Mouse (Mus musculus): ENCODE measurements around the gene Armc8. TPM values are rescaled to one million over a fixed set of nuclear protein-coding genes. Genes with fewer than 3 reads are reported as not detected.
A peak's percentile ranks its signal among the peaks of the same experiment; 100 is the strongest.

Armc8 gene
- polyA plus RNA-seq, 1 experiment from 2014 or later, result 23.4 TPM

- no peaks in the 10 kb centered on the region for H3K9me3 ChIP-seq (ENCODE audit: control insufficient read depth, low read length)
- no peaks in the 10 kb centered on the region for H3K27me3 ChIP-seq (ENCODE audit: control insufficient read depth, insufficient read depth, low read depth, low read length)
- H3K27ac ChIP-seq (ENCODE audit: low read length), result peak overlapping the region; percentile 98
- peaks cover 5% of the 10 kb centered on the region for H3K4me1 ChIP-seq (replicated peaks; ENCODE audit: control insufficient read depth, insufficient read depth, low read length)
- no peak; the same call in 1 of the 2 replicates for ATAC-seq (ENCODE audit: low read depth)
- WGBS, result under 1% methylated on average over 15 of the region's 15 CpGs
- peak overlapping the region; percentile 91 for H3K4me2 ChIP-seq (ENCODE audit: low read depth, low read length)
- H3K36me3 ChIP-seq (ENCODE audit: control insufficient read depth, insufficient read depth, low read length), result no peaks in the 10 kb centered on the region
- H3K9ac ChIP-seq (ENCODE audit: low read length), result peak overlapping the region; percentile 92
- H3K4me3 ChIP-seq (ENCODE audit: low read length), result peak overlapping the region; percentile 77
Observed at GRCm38 (mm10) chr9:99568023-99568346, 714 bp downstream of the Armc8 start.

GRCm38 (mm10) chr9:99563714-99564113 is 5.0 kb downstream of the Armc8 start:
- no peak overlapping the region for H3K9ac ChIP-seq (ENCODE audit: low read length)
- H3K27ac ChIP-seq (ENCODE audit: low read length), result no peak overlapping the region
- H3K4me2 ChIP-seq (ENCODE audit: low read depth, low read length), result no peak overlapping the region
- H3K27me3 ChIP-seq (ENCODE audit: control insufficient read depth, insufficient read depth, low read depth, low read length), result no peaks in the 10 kb centered on the region
- peaks cover 5% of the 10 kb centered on the region; the same call in 1 of the 2 replicates for H3K4me1 ChIP-seq (replicated peaks; ENCODE audit: control insufficient read depth, insufficient read depth, low read length)
- WGBS, result 14% methylated on average over 11 of the region's 11 CpGs
- 0 out of 2 replicates have a peak, but pooled peaks have one; percentile 39 for ATAC-seq (ENCODE audit: low read depth)
- no peaks in the 10 kb centered on the region for H3K9me3 ChIP-seq (ENCODE audit: control insufficient read depth, low read length)
- H3K36me3 ChIP-seq (ENCODE audit: control insufficient read depth, insufficient read depth, low read length), result no peaks in the 10 kb centered on the region
- no peak overlapping the region for H3K4me3 ChIP-seq (ENCODE audit: low read length)

- 85% methylated on average over 3 of the region's 3 CpGs for WGBS
- no peaks in the 10 kb centered on the region for H3K4me1 ChIP-seq (replicated peaks; ENCODE audit: control insufficient read depth, insufficient read depth, low read length)
- no peak overlapping the region for H3K27ac ChIP-seq (ENCODE audit: low read length)
- H3K4me3 ChIP-seq (ENCODE audit: low read length), result no peak overlapping the region
- no peaks in the 10 kb centered on the region for H3K27me3 ChIP-seq (ENCODE audit: control insufficient read depth, insufficient read depth, low read depth, low read length)
- H3K9me3 ChIP-seq (ENCODE audit: control insufficient read depth, low read length), result no peaks in the 10 kb centered on the region
- no peak for ATAC-seq (ENCODE audit: low read depth)
- no peak overlapping the region for H3K4me2 ChIP-seq (ENCODE audit: low read depth, low read length)
- H3K9ac ChIP-seq (ENCODE audit: low read length), result no peak overlapping the region
- H3K36me3 ChIP-seq (ENCODE audit: control insufficient read depth, insufficient read depth, low read length), result no peaks in the 10 kb centered on the region
Observed at GRCm38 (mm10) chr9:99560389-99560788, 8.3 kb downstream of the Armc8 start.

- no peak overlapping the region for H3K4me2 ChIP-seq (ENCODE audit: low read depth, low read length)
- no peak overlapping the region for H3K27ac ChIP-seq (ENCODE audit: low read length)
- no peaks in the 10 kb centered on the region for H3K4me1 ChIP-seq (replicated peaks; ENCODE audit: control insufficient read depth, insufficient read depth, low read length)
- no peak overlapping the region for H3K9ac ChIP-seq (ENCODE audit: low read length)
- no peak for ATAC-seq (ENCODE audit: low read depth)
- no peaks in the 10 kb centered on the region for H3K9me3 ChIP-seq (ENCODE audit: control insufficient read depth, low read length)
- H3K36me3 ChIP-seq (ENCODE audit: control insufficient read depth, insufficient read depth, low read length), result no peaks in the 10 kb centered on the region
- no peak overlapping the region for H3K4me3 ChIP-seq (ENCODE audit: low read length)
- H3K27me3 ChIP-seq (ENCODE audit: control insufficient read depth, insufficient read depth, low read depth, low read length), result no peaks in the 10 kb centered on the region
Observed at GRCm38 (mm10) chr9:99559557-99559904, 9.2 kb downstream of the Armc8 start.

- no peaks in the 10 kb centered on the region for H3K4me1 ChIP-seq (replicated peaks; ENCODE audit: control insufficient read depth, insufficient read depth, low read length)
- no peaks in the 10 kb centered on the region for H3K9me3 ChIP-seq (ENCODE audit: control insufficient read depth, low read length)
- H3K9ac ChIP-seq (ENCODE audit: low read length), result no peak overlapping the region
- H3K27me3 ChIP-seq (ENCODE audit: control insufficient read depth, insufficient read depth, low read depth, low read length), result no peaks in the 10 kb centered on the region
- H3K4me2 ChIP-seq (ENCODE audit: low read depth, low read length), result no peak overlapping the region
- no peak overlapping the region for H3K4me3 ChIP-seq (ENCODE audit: low read length)
- WGBS, result 86% methylated on average over 7 of the region's 7 CpGs
- ATAC-seq (ENCODE audit: low read depth), result no peak
- H3K36me3 ChIP-seq (ENCODE audit: control insufficient read depth, insufficient read depth, low read length), result no peaks in the 10 kb centered on the region
- no peak overlapping the region for H3K27ac ChIP-seq (ENCODE audit: low read length)
Observed at GRCm38 (mm10) chr9:99558824-99559556, 9.7 kb downstream of the Armc8 start.

GRCm38 (mm10) chr9:99557580-99558300 is 11.0 kb downstream of the Armc8 start:
- no peak overlapping the region for H3K4me3 ChIP-seq (ENCODE audit: low read length)
- H3K36me3 ChIP-seq (ENCODE audit: control insufficient read depth, insufficient read depth, low read length), result no peaks in the 10 kb centered on the region
- no peak for ATAC-seq (ENCODE audit: low read depth)
- no peaks in the 10 kb centered on the region for H3K4me1 ChIP-seq (replicated peaks; ENCODE audit: control insufficient read depth, insufficient read depth, low read length)
- H3K27me3 ChIP-seq (ENCODE audit: control insufficient read depth, insufficient read depth, low read depth, low read length), result no peaks in the 10 kb centered on the region
- no peak overlapping the region for H3K4me2 ChIP-seq (ENCODE audit: low read depth, low read length)
- no peak overlapping the region for H3K9ac ChIP-seq (ENCODE audit: low read length)
- H3K9me3 ChIP-seq (ENCODE audit: control insufficient read depth, low read length), result no peaks in the 10 kb centered on the region
- H3K27ac ChIP-seq (ENCODE audit: low read length), result no peak overlapping the region
- 80% methylated on average over 8 of the region's 8 CpGs for WGBS

GRCm38 (mm10) chr9:99555253-99555652 is 13.4 kb downstream of the Armc8 start:
- peaks cover 1% of the 10 kb centered on the region; the same call in 1 of the 2 replicates for H3K36me3 ChIP-seq (ENCODE audit: control insufficient read depth, insufficient read depth, low read length)
- no peak overlapping the region for H3K27ac ChIP-seq (ENCODE audit: low read length)
- no peaks in the 10 kb centered on the region for H3K27me3 ChIP-seq (ENCODE audit: control insufficient read depth, insufficient read depth, low read depth, low read length)
- H3K9me3 ChIP-seq (ENCODE audit: control insufficient read depth, low read length), result no peaks in the 10 kb centered on the region
- ATAC-seq (ENCODE audit: low read depth), result no peak
- no peak overlapping the region for H3K9ac ChIP-seq (ENCODE audit: low read length)
- H3K4me1 ChIP-seq (replicated peaks; ENCODE audit: control insufficient read depth, insufficient read depth, low read length), result no peaks in the 10 kb centered on the region
- no peak overlapping the region for H3K4me3 ChIP-seq (ENCODE audit: low read length)
- no peak overlapping the region for H3K4me2 ChIP-seq (ENCODE audit: low read depth, low read length)
- WGBS, result 83% methylated on average over 3 of the region's 3 CpGs

GRCm38 (mm10) chr9:99554052-99554451 is 14.6 kb downstream of the Armc8 start:
- Histone ChIP-seq H3K4me2 (ENCODE audit: low read depth, low read length) (no peak overlapping the region), H3K4me1 (replicated peaks; ENCODE audit: control insufficient read depth, insufficient read depth, low read length) (no peaks in the 10 kb centered on the region), H3K27ac (ENCODE audit: low read length) (no peak overlapping the region), H3K27me3 (ENCODE audit: control insufficient read depth, insufficient read depth, low read depth, low read length) (no peaks in the 10 kb centered on the region), H3K9ac (ENCODE audit: low read length) (no peak overlapping the region), H3K36me3 (ENCODE audit: control insufficient read depth, insufficient read depth, low read length) (peaks cover 3% of the 10 kb centered on the region; the same call in 1 of the 2 replicates), H3K9me3 (ENCODE audit: control insufficient read depth, low read length) (no peaks in the 10 kb centered on the region), H3K4me3 (ENCODE audit: low read length) (no peak overlapping the region)
- ATAC-seq (ENCODE audit: low read depth), result no peak

- Histone ChIP-seq H3K9ac (ENCODE audit: low read length) (no peak overlapping the region), H3K4me3 (ENCODE audit: low read length) (no peak overlapping the region), H3K36me3 (ENCODE audit: control insufficient read depth, insufficient read depth, low read length) (peaks cover 3% of the 10 kb centered on the region; the same call in 1 of the 2 replicates), H3K27ac (ENCODE audit: low read length) (no peak overlapping the region), H3K4me2 (ENCODE audit: low read depth, low read length) (no peak overlapping the region), H3K9me3 (ENCODE audit: control insufficient read depth, low read length) (no peaks in the 10 kb centered on the region), H3K27me3 (ENCODE audit: control insufficient read depth, insufficient read depth, low read depth, low read length) (no peaks in the 10 kb centered on the region), H3K4me1 (replicated peaks; ENCODE audit: control insufficient read depth, insufficient read depth, low read length) (no peaks in the 10 kb centered on the region)
- 84% methylated on average over 2 of the region's 2 CpGs for WGBS
- ATAC-seq (ENCODE audit: low read depth), result no peak
Observed at GRCm38 (mm10) chr9:99553049-99553448, 15.7 kb downstream of the Armc8 start.
